Mouse (Mus musculus) heart, embryonic 11.5 days (tissue): ENCODE measurements around the gene Olfr67. TPM values are rescaled to one million over a fixed set of nuclear protein-coding genes. Genes with fewer than 3 reads are reported as not detected.
"Not testable (repeated sequence)": the region's sequence is repeated elsewhere in the genome, so short reads cannot be mapped to it uniquely, and the experiment has no call there.

ENCODE experiments used
- ATAC-seq: fragments of 200-750 bp; cut with Nextera tagmentation; replicated peaks from 2 replicates; pipeline ENCODE4 v1.8.0; 2017; ENCODE audit warnings: moderate library complexity; ENCODE audit not compliant: insufficient number of reproducible peaks, low FRiP score, low TSS enrichment
- H3K27ac ChIP-seq: fragments of 300-500 bp; sonication (generic); 2 replicates; pipeline ENCODE4 v1.5.1; 2014; ENCODE audit warnings: mild to moderate bottlenecking, low read depth, low read length
- H3K27me3 ChIP-seq: fragments of 300-500 bp; sonication (generic); 2 replicates; pipeline ENCODE4 v1.6.1; 2014; ENCODE audit warnings: mild to moderate bottlenecking, low read length, mixed read lengths; ENCODE audit not compliant: control insufficient read depth, insufficient read depth
- H3K36me3 ChIP-seq: fragments of 300-500 bp; sonication (generic); 2 replicates; pipeline ENCODE4 v1.6.1; 2014; ENCODE audit warnings: mild to moderate bottlenecking, low read length, moderate library complexity, mixed read lengths; ENCODE audit not compliant: control insufficient read depth, insufficient read depth
- H3K4me1 ChIP-seq: fragments of 300-500 bp; sonication (generic); 2 replicates; pipeline ENCODE4 v1.6.1; 2014; ENCODE audit warnings: low read length; ENCODE audit not compliant: control insufficient read depth, insufficient read depth
- H3K4me2 ChIP-seq: fragments of 300-500 bp; sonication (generic); 2 replicates; pipeline ENCODE4 v1.6.1; 2014; ENCODE audit warnings: mild to moderate bottlenecking, moderate library complexity
- H3K4me3 ChIP-seq: fragments of 300-500 bp; sonication (generic); 2 replicates; pipeline ENCODE4 v1.5.1; 2014; ENCODE audit warnings: low read depth, low read length
- H3K9ac ChIP-seq: fragments of 300-500 bp; sonication (generic); 2 replicates; pipeline ENCODE4 v1.6.1; 2014; ENCODE audit warnings: mild to moderate bottlenecking, low read depth, low read length, moderate library complexity
- H3K9me3 ChIP-seq: fragments of 300-500 bp; sonication (generic); replicated peaks from 2 replicates; pipeline ENCODE4 v1.6.1; 2016; ENCODE audit warnings: low read length; ENCODE audit not compliant: control insufficient read depth
- WGBS: fragments of 180-500 bp; shearing (Covaris S2); extraction: QIAGEN DNeasy Blood & Tissue Kit; methylation state at CpG from one replicate; pipeline ENCODE4 v1.1.7; 2014; ENCODE audit not compliant: insufficient replicate concordance; 5-methylcytosine and 5-hydroxymethylcytosine counted together
- polyA plus RNA-seq: library from polyadenylated mRNA; unstranded; fragments of >200 nt; fragmentation: Nextera tagmentation; extraction: Ambion mirVana; gene quantifications from 2 replicates; pipeline ENCODE4 v1.2.1, GENCODE M21; 2014

Gene Olfr67
- polyA plus RNA-seq, 1 experiment from 2014 or later = not detected

GRCm38 (mm10) chr7:103808120-103808519 is 16.5 kb upstream of the Olfr67 start:
- not testable (repeated sequence) for H3K9me3 ChIP-seq, H3K27ac ChIP-seq, H3K9ac ChIP-seq, H3K36me3 ChIP-seq, H3K4me2 ChIP-seq, H3K4me3 ChIP-seq, H3K4me1 ChIP-seq, ATAC-seq, H3K27me3 ChIP-seq
- WGBS = 66% methylated on average over 2 of the region's 2 CpGs

- Histone ChIP-seq H3K4me1 (peaks cover 5% of the 10 kb centered on the region; the same call in 1 of the 2 replicates), H3K27ac (no peak overlapping the region), H3K4me3 (no peak overlapping the region), H3K36me3 (no peaks in the 10 kb centered on the region), H3K27me3 (no peaks in the 10 kb centered on the region), H3K4me2 (no peak overlapping the region), H3K9me3 (no peaks in the 10 kb centered on the region), H3K9ac (no peak overlapping the region)
- no peak for ATAC-seq
- WGBS = 70% methylated on average over 1 of the region's 1 CpGs
Measured at GRCm38 (mm10) chr7:103806856-103807255, 15.2 kb upstream of the Olfr67 start.

- H3K27me3 ChIP-seq = no peaks in the 10 kb centered on the region
- no peaks in the 10 kb centered on the region for H3K36me3 ChIP-seq
- 11% methylated on average over 4 of the region's 4 CpGs for WGBS
- H3K9me3 ChIP-seq = no peaks in the 10 kb centered on the region
- no peak overlapping the region for H3K4me2 ChIP-seq
- H3K4me1 ChIP-seq = no peaks in the 10 kb centered on the region
- H3K27ac ChIP-seq = no peak overlapping the region
- ATAC-seq = no peak; the same call in 1 of the 2 replicates
- H3K9ac ChIP-seq = no peak overlapping the region
- no peak overlapping the region for H3K4me3 ChIP-seq
Measured at GRCm38 (mm10) chr7:103792669-103793388, 1.2 kb upstream of the Olfr67 start.

- no peak for ATAC-seq
- 72% methylated on average over 3 of the region's 3 CpGs for WGBS
- H3K9ac ChIP-seq = no peak within 1 kb of the TSS
Measured at GRCm38 (mm10) chr7:103779598-103779997, 12.0 kb downstream of the Olfr67 start, which contains the start of gene Olfr68. Olfr68 (minus strand) TSS chr7:103779698.

GRCm38 (mm10) chr7:103777652-103778051 is 14.0 kb downstream of the Olfr67 start:
- not testable (repeated sequence) for H3K4me2 ChIP-seq, H3K27me3 ChIP-seq, H3K9ac ChIP-seq, H3K9me3 ChIP-seq, H3K4me1 ChIP-seq, ATAC-seq, H3K36me3 ChIP-seq, H3K4me3 ChIP-seq, H3K27ac ChIP-seq
- WGBS = 55% methylated on average over 4 of the region's 4 CpGs

More at GRCm38 (mm10) chr7:103779598-103779997, 12.0 kb downstream of the Olfr67 start, which contains the start of gene Olfr68:
- Histone ChIP-seq H3K4me2 (no peak within 1 kb of the TSS), H3K9me3 (no peaks in the 10 kb centered on the region), H3K27me3 (no peaks in the 10 kb centered on the region), H3K27ac (no peak within 1 kb of the TSS), H3K4me1 (no peaks in the 10 kb centered on the region), H3K4me3 (no peak within 1 kb of the TSS), H3K36me3 (no peaks in the 10 kb centered on the region)

- WGBS = 71% methylated on average over 2 of the region's 2 CpGs
Measured at GRCm38 (mm10) chr7:103771494-103771893, 20.1 kb downstream of the Olfr67 start, which contains the start of gene Olfr69. Olfr69 (minus strand) TSS chr7:103771594.

GRCm38 (mm10) chr7:103767687-103768086 is 23.9 kb downstream of the Olfr67 start:
- WGBS = 75% methylated on average over 6 of the region's 6 CpGs
- not testable (repeated sequence) for H3K9ac ChIP-seq, H3K4me3 ChIP-seq, ATAC-seq, H3K9me3 ChIP-seq, H3K36me3 ChIP-seq, H3K4me2 ChIP-seq, H3K27ac ChIP-seq, H3K4me1 ChIP-seq, H3K27me3 ChIP-seq

More at GRCm38 (mm10) chr7:103771494-103771893, 20.1 kb downstream of the Olfr67 start, which contains the start of gene Olfr69:
- Histone ChIP-seq H3K36me3 (no peaks in the 10 kb centered on the region), H3K9me3 (no peaks in the 10 kb centered on the region), H3K27ac (no peak within 1 kb of the TSS), H3K4me1 (no peaks in the 10 kb centered on the region), H3K9ac (no peak within 1 kb of the TSS), H3K4me3 (no peak within 1 kb of the TSS), H3K4me2 (no peak within 1 kb of the TSS), H3K27me3 (no peaks in the 10 kb centered on the region)
- no peak for ATAC-seq

- H3K27ac ChIP-seq, H3K9me3 ChIP-seq, H3K27me3 ChIP-seq, H3K4me2 ChIP-seq, H3K36me3 ChIP-seq, H3K4me1 ChIP-seq, H3K4me3 ChIP-seq, H3K9ac ChIP-seq, ATAC-seq: not testable (repeated sequence)
- WGBS = 80% methylated on average over 6 of the region's 6 CpGs
Measured at GRCm38 (mm10) chr7:103762212-103762611, 29.4 kb downstream of the Olfr67 start.

GRCm38 (mm10) chr7:103757233-103757632 is 34.4 kb downstream of the Olfr67 start, which contains the start of gene Olfr630:
Olfr630 (minus strand) TSS chr7:103757333.
- ATAC-seq = no peak
- 34% methylated on average over 2 of the region's 2 CpGs for WGBS
- no peaks in the 10 kb centered on the region for H3K36me3 ChIP-seq
- H3K27ac ChIP-seq = no peak within 1 kb of the TSS
- H3K9me3 ChIP-seq = no peaks in the 10 kb centered on the region
- H3K4me2 ChIP-seq = no peak within 1 kb of the TSS
- no peak within 1 kb of the TSS for H3K4me3 ChIP-seq
- H3K4me1 ChIP-seq = no peaks in the 10 kb centered on the region
- H3K9ac ChIP-seq = no peak within 1 kb of the TSS
- no peaks in the 10 kb centered on the region for H3K27me3 ChIP-seq
